Mouse (Mus musculus): ENCODE data around the gene Wbp2.

Gene Wbp2

GRCm38 (mm10) chr11:116063562-116063961 is 23.2 kb downstream of the Wbp2 start:
- DNase-seq (ENCODE audit: low spot score in 2 of 2) = no peak

GRCm38 (mm10) chr11:116062521-116062920 is 24.3 kb downstream of the Wbp2 start:
- DNase-seq (ENCODE audit: low spot score in 2 of 2) = no peak

- no peak for DNase-seq (ENCODE audit: low spot score in 2 of 2)
These were observed 25.0 kb downstream of the Wbp2 start for GRCm38 (mm10) chr11:116061641-116062415.

- no peak for DNase-seq (ENCODE audit: low spot score in 2 of 2)
These were observed 26.2 kb downstream of the Wbp2 start for GRCm38 (mm10) chr11:116060596-116060995.

GRCm38 (mm10) chr11:116059691-116060025 is 27.1 kb downstream of the Wbp2 start:
- DNase-seq (ENCODE audit: low spot score in 2 of 2) = no peak

GRCm38 (mm10) chr11:116058868-116059690 is 27.7 kb downstream of the Wbp2 start:
- no peak for DNase-seq (ENCODE audit: low spot score in 2 of 2)

- no peak for DNase-seq (ENCODE audit: low spot score in 2 of 2)
These were observed 28.7 kb downstream of the Wbp2 start for GRCm38 (mm10) chr11:116058022-116058614.

GRCm38 (mm10) chr11:116057237-116057881 is 29.4 kb downstream of the Wbp2 start:
- DNase-seq (ENCODE audit: low spot score in 2 of 2) = no peak

- no peak for DNase-seq (ENCODE audit: low spot score in 2 of 2)
These were observed 30.9 kb downstream of the Wbp2 start for GRCm38 (mm10) chr11:116055873-116056272.

- DNase-seq (ENCODE audit: low spot score in 2 of 2) = no peak
These were observed 33.1 kb downstream of the Wbp2 start for GRCm38 (mm10) chr11:116053510-116054229.

GRCm38 (mm10) chr11:116050196-116050595 is 36.6 kb downstream of the Wbp2 start:
- no peak for DNase-seq (ENCODE audit: low spot score in 2 of 2)

GRCm38 (mm10) chr11:116049610-116050009 is 37.2 kb downstream of the Wbp2 start:
- no peak for DNase-seq (ENCODE audit: low spot score in 2 of 2)

- DNase-seq (ENCODE audit: low spot score in 2 of 2) = no peak
These were observed 41.6 kb downstream of the Wbp2 start for GRCm38 (mm10) chr11:116045173-116045572.

GRCm38 (mm10) chr11:116043286-116043685 is 43.5 kb downstream of the Wbp2 start:
- DNase-seq (ENCODE audit: low spot score in 2 of 2) = no peak

- no peak for DNase-seq (ENCODE audit: low spot score in 2 of 2)
These were observed 44.2 kb downstream of the Wbp2 start for GRCm38 (mm10) chr11:116042372-116043138.

- DNase-seq (ENCODE audit: low spot score in 2 of 2) = no peak
These were observed 45.0 kb downstream of the Wbp2 start for GRCm38 (mm10) chr11:116041833-116042232.

GRCm38 (mm10) chr11:116040593-116040992 is 46.2 kb downstream of the Wbp2 start:
- no peak for DNase-seq (ENCODE audit: low spot score in 2 of 2)

- DNase-seq (ENCODE audit: low spot score in 2 of 2) = no peak
These were observed 49.0 kb downstream of the Wbp2 start for GRCm38 (mm10) chr11:116037826-116038225.

- no peak for DNase-seq (ENCODE audit: low spot score in 2 of 2)
These were observed 50.1 kb downstream of the Wbp2 start for GRCm38 (mm10) chr11:116036671-116037070.

- DNase-seq (ENCODE audit: low spot score in 2 of 2) = no peak
These were observed 52.2 kb downstream of the Wbp2 start for GRCm38 (mm10) chr11:116034584-116034983.

Data from urinary bladder, postnatal 4 days (tissue).